Mouse (Mus musculus) megakaryocyte, embryonic 14.5 days (primary cell): ENCODE data around the gene Zdhhc5.

Experiments
- FLI1 ChIP-seq: IDR thresholded peaks from 2 replicates; pipeline ENCODE4 v1.6.1; 2012; ENCODE audit warnings: low read length, inconsistent platforms, mixed read lengths
- GATA1 ChIP-seq: IDR thresholded peaks from 3 replicates; pipeline ENCODE4 v1.6.1; 2012; ENCODE audit warnings: mixed read lengths, low read length, inconsistent platforms, borderline replicate concordance

DNA sequence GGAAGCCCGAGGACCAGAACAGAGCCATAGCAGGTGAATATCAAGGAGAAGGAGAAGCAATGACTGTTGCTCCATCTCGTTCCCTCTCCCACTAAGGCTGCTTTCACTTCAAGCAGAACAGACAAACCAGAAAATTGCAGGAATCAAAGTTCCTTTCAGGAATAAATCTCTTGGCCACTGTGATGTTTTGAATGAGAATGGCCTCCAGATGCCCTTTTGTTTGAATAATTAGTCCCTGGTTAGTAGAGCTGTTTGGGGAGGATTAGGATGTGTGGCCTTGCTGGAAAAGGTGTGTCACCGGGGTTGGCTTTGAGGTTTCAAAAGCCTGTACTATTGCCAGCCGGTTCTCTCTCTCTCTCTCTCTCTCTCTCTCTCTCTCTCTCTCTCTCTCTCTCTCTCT, 47.3 kb upstream of the Zdhhc5 start:
- TF ChIP-seq GATA1 (no peak), FLI1 (no peak)
